Mouse (Mus musculus): ENCODE measurements around the gene Tuba1b. TPM values are rescaled to one million over a fixed set of nuclear protein-coding genes. Genes with fewer than 3 reads are reported as not detected.
"Not testable (repeated sequence)": the region's sequence is repeated elsewhere in the genome, so short reads cannot be mapped to it uniquely, and the experiment has no call there.

Tuba1b gene
- polyA plus RNA-seq, 1 experiment from 2014 or later: 1,971 TPM

GRCm38 (mm10) chr15:98956000-98956399 lies 21.6 kb upstream of the Tuba1b start:
- ATAC-seq (ENCODE audit: low FRiP score, low TSS enrichment): no peak
- Histone ChIP-seq H3K4me2 (replicated peaks; ENCODE audit: low read depth, low read length) (no peak overlapping the region), H3K27ac (ENCODE audit: low read depth, low read length) (no peak overlapping the region), H3K9ac (ENCODE audit: low read depth, low read length) (no peak overlapping the region), H3K9me3 (ENCODE audit: control insufficient read depth, low read length) (no peaks in the 10 kb centered on the region), H3K27me3 (ENCODE audit: control insufficient read depth, insufficient read depth, low read length) (no peaks in the 10 kb centered on the region), H3K36me3 (ENCODE audit: control insufficient read depth, insufficient read depth, low read length) (peaks cover 3% of the 10 kb centered on the region; the same call in 1 of the 2 replicates), H3K4me3 (ENCODE audit: low read length) (no peak overlapping the region), H3K4me1 (ENCODE audit: control insufficient read depth, insufficient read depth, low read length) (peaks cover 14% of the 10 kb centered on the region; the same call in 1 of the 2 replicates)
- 88% methylated on average over 4 of the region's 4 CpGs for WGBS

GRCm38 (mm10) chr15:98955324-98955723 lies 21.0 kb upstream of the Tuba1b start:
- no peaks in the 10 kb centered on the region for H3K27me3 ChIP-seq (ENCODE audit: control insufficient read depth, insufficient read depth, low read length)
- H3K4me2 ChIP-seq (replicated peaks; ENCODE audit: low read depth, low read length): peak overlapping the region; percentile 34; the same call in 1 of the 2 replicates
- no peak overlapping the region for H3K4me3 ChIP-seq (ENCODE audit: low read length)
- peaks cover 5% of the 10 kb centered on the region; the same call in 1 of the 2 replicates for H3K36me3 ChIP-seq (ENCODE audit: control insufficient read depth, insufficient read depth, low read length)
- WGBS: 84% methylated on average over 4 of the region's 4 CpGs
- H3K9ac ChIP-seq (ENCODE audit: low read depth, low read length): no peak overlapping the region
- no peaks in the 10 kb centered on the region for H3K9me3 ChIP-seq (ENCODE audit: control insufficient read depth, low read length)
- H3K27ac ChIP-seq (ENCODE audit: low read depth, low read length): no peak overlapping the region
- H3K4me1 ChIP-seq (ENCODE audit: control insufficient read depth, insufficient read depth, low read length): peaks cover 14% of the 10 kb centered on the region; the same call in 1 of the 2 replicates
- ATAC-seq (ENCODE audit: low FRiP score, low TSS enrichment): no peak

- peaks cover 14% of the 10 kb centered on the region; the same call in 1 of the 2 replicates for H3K4me1 ChIP-seq (ENCODE audit: control insufficient read depth, insufficient read depth, low read length)
- peak overlapping the region; percentile 13; the same call in 1 of the 2 replicates for H3K4me3 ChIP-seq (ENCODE audit: low read length)
- H3K4me2 ChIP-seq (replicated peaks; ENCODE audit: low read depth, low read length): peak overlapping the region; percentile 34
- peak overlapping the region; percentile 34; the same call in 1 of the 2 replicates for H3K9ac ChIP-seq (ENCODE audit: low read depth, low read length)
- no peaks in the 10 kb centered on the region for H3K9me3 ChIP-seq (ENCODE audit: control insufficient read depth, low read length)
- H3K36me3 ChIP-seq (ENCODE audit: control insufficient read depth, insufficient read depth, low read length): peaks cover 7% of the 10 kb centered on the region
- peak overlapping the region; percentile 52; the same call in 1 of the 2 replicates for H3K27ac ChIP-seq (ENCODE audit: low read depth, low read length)
- ATAC-seq (ENCODE audit: low FRiP score, low TSS enrichment): no peak
- no peaks in the 10 kb centered on the region for H3K27me3 ChIP-seq (ENCODE audit: control insufficient read depth, insufficient read depth, low read length)
- WGBS: 16% methylated on average over 14 of the region's 14 CpGs
These were observed 20.3 kb upstream of the Tuba1b start for GRCm38 (mm10) chr15:98954425-98955253.

- Histone ChIP-seq H3K36me3 (ENCODE audit: control insufficient read depth, insufficient read depth, low read length) (peaks cover 12% of the 10 kb centered on the region), H3K4me3 (ENCODE audit: low read length) (peak within 1 kb of the TSS; percentile 54), H3K9me3 (ENCODE audit: control insufficient read depth, low read length) (no peaks in the 10 kb centered on the region), H3K9ac (ENCODE audit: low read depth, low read length) (peak within 1 kb of the TSS; percentile 75), H3K4me1 (ENCODE audit: control insufficient read depth, insufficient read depth, low read length) (peaks cover 14% of the 10 kb centered on the region; the same call in 1 of the 2 replicates), H3K27me3 (ENCODE audit: control insufficient read depth, insufficient read depth, low read length) (no peaks in the 10 kb centered on the region), H3K4me2 (replicated peaks; ENCODE audit: low read depth, low read length) (peak within 1 kb of the TSS; percentile 65), H3K27ac (ENCODE audit: low read depth, low read length) (peak within 1 kb of the TSS; percentile 98)
- peak; percentile 99 for ATAC-seq (ENCODE audit: low FRiP score, low TSS enrichment)
- WGBS: 5% methylated on average over 28 of the region's 28 CpGs
These were observed 19.3 kb upstream of the Tuba1b start, which contains the start of the genes Gm49450 and Tuba1a for GRCm38 (mm10) chr15:98953401-98954356. Gm49450 (minus strand) TSS chr15:98953551. Tuba1a (minus strand) TSS chr15:98953703.

- peak; percentile 85 for ATAC-seq (ENCODE audit: low FRiP score, low TSS enrichment)
These were observed 18.5 kb upstream of the Tuba1b start for GRCm38 (mm10) chr15:98952751-98953400.

GRCm38 (mm10) chr15:98952063-98952455 lies 17.7 kb upstream of the Tuba1b start:
- ATAC-seq (ENCODE audit: low FRiP score, low TSS enrichment): no peak
- Histone ChIP-seq H3K36me3 (ENCODE audit: control insufficient read depth, insufficient read depth, low read length) (peaks cover 12% of the 10 kb centered on the region), H3K27me3 (ENCODE audit: control insufficient read depth, insufficient read depth, low read length) (no peaks in the 10 kb centered on the region), H3K27ac (ENCODE audit: low read depth, low read length) (peak overlapping the region; percentile 18; the same call in 1 of the 2 replicates), H3K9ac (ENCODE audit: low read depth, low read length) (peak overlapping the region; percentile 75), H3K4me3 (ENCODE audit: low read length) (peak overlapping the region; percentile 54), H3K4me2 (replicated peaks; ENCODE audit: low read depth, low read length) (peak overlapping the region; percentile 65), H3K4me1 (ENCODE audit: control insufficient read depth, insufficient read depth, low read length) (peaks cover 14% of the 10 kb centered on the region; the same call in 1 of the 2 replicates), H3K9me3 (ENCODE audit: control insufficient read depth, low read length) (no peaks in the 10 kb centered on the region)
- 30% methylated on average over 5 of the region's 5 CpGs for WGBS

More at GRCm38 (mm10) chr15:98952751-98953400, 18.5 kb upstream of the Tuba1b start:
- under 1% methylated on average over 41 of the region's 41 CpGs for WGBS
- peak overlapping the region; percentile 65 for H3K4me2 ChIP-seq (replicated peaks; ENCODE audit: low read depth, low read length)
- peak overlapping the region; percentile 98 for H3K27ac ChIP-seq (ENCODE audit: low read depth, low read length)
- no peaks in the 10 kb centered on the region for H3K27me3 ChIP-seq (ENCODE audit: control insufficient read depth, insufficient read depth, low read length)
- peak overlapping the region; percentile 54 for H3K4me3 ChIP-seq (ENCODE audit: low read length)
- H3K9ac ChIP-seq (ENCODE audit: low read depth, low read length): peak overlapping the region; percentile 75
- H3K36me3 ChIP-seq (ENCODE audit: control insufficient read depth, insufficient read depth, low read length): peaks cover 12% of the 10 kb centered on the region
- no peaks in the 10 kb centered on the region for H3K9me3 ChIP-seq (ENCODE audit: control insufficient read depth, low read length)
- H3K4me1 ChIP-seq (ENCODE audit: control insufficient read depth, insufficient read depth, low read length): peaks cover 14% of the 10 kb centered on the region; the same call in 1 of the 2 replicates

GRCm38 (mm10) chr15:98951122-98952062 lies 17.0 kb upstream of the Tuba1b start:
- 91% methylated on average over 11 of the region's 15 CpGs for WGBS
- H3K36me3 ChIP-seq (ENCODE audit: control insufficient read depth, insufficient read depth, low read length): peaks cover 12% of the 10 kb centered on the region
- peak overlapping the region; percentile 75 for H3K9ac ChIP-seq (ENCODE audit: low read depth, low read length)
- not testable (repeated sequence) for ATAC-seq (ENCODE audit: low FRiP score, low TSS enrichment); H3K9me3 ChIP-seq (ENCODE audit: control insufficient read depth, low read length); H3K27me3 ChIP-seq (ENCODE audit: control insufficient read depth, insufficient read depth, low read length)
- H3K4me2 ChIP-seq (replicated peaks; ENCODE audit: low read depth, low read length): peak overlapping the region; percentile 65
- H3K4me3 ChIP-seq (ENCODE audit: low read length): peak overlapping the region; percentile 54
- peak overlapping the region; percentile 18; the same call in 1 of the 2 replicates for H3K27ac ChIP-seq (ENCODE audit: low read depth, low read length)
- peaks cover 14% of the 10 kb centered on the region; the same call in 1 of the 2 replicates for H3K4me1 ChIP-seq (ENCODE audit: control insufficient read depth, insufficient read depth, low read length)
